Mouse (Mus musculus): Measurements from ENCODE around the gene Pcsk6.

GRCm38 (mm10) chr7:65954583-65954982 is 93.0 kb downstream of the Pcsk6 start:
- TF ChIP-seq POLR2A (IDR thresholded peaks at IDR 0.05; ENCODE audit: low read depth, low read length) (no peak), CTCF (IDR thresholded peaks at IDR 0.05; ENCODE audit: extremely low read depth, insufficient read depth, insufficient read length, insufficient replicate concordance) (no peak)
